Mouse (Mus musculus): ENCODE data around the gene Tnfrsf21. TPM values are rescaled to one million over a fixed set of nuclear protein-coding genes. Genes with fewer than 3 reads are reported as not detected.

Tnfrsf21 gene
- polyA plus RNA-seq, 1 experiment from 2014 or later = 36.9 TPM

- H3K4me1 ChIP-seq (replicated peaks; ENCODE audit: control insufficient read depth, insufficient read depth) = no peaks in the 10 kb centered on the region
- no peaks in the 10 kb centered on the region for H3K27me3 ChIP-seq (ENCODE audit: control insufficient read depth, insufficient read depth, low read length)
- no peak for ATAC-seq (ENCODE audit: low FRiP score, low TSS enrichment)
- no peak overlapping the region for H3K9ac ChIP-seq (ENCODE audit: low read length)
- H3K9me3 ChIP-seq (ENCODE audit: control insufficient read depth, low read length) = no peaks in the 10 kb centered on the region
- 72% methylated on average over 3 of the region's 3 CpGs for WGBS
- H3K4me3 ChIP-seq (ENCODE audit: low read depth, low read length) = no peak overlapping the region
- no peak overlapping the region for H3K27ac ChIP-seq (replicated peaks)
- H3K4me2 ChIP-seq (replicated peaks; ENCODE audit: low read depth) = no peak overlapping the region
- peaks cover 14% of the 10 kb centered on the region for H3K36me3 ChIP-seq (ENCODE audit: control insufficient read depth, insufficient read depth, low read length)
- DNase-seq (ENCODE audit: low spot score) = no peak
- TF ChIP-seq CTCF (IDR thresholded peaks at IDR 0.05; ENCODE audit: low read depth) (no peak), EP300 (optimal IDR thresholded peaks at IDR 0.05) (no peak)
Observed at GRCm38 (mm10) chr17:43040571-43040970, 24.2 kb downstream of the Tnfrsf21 start.

DNA sequence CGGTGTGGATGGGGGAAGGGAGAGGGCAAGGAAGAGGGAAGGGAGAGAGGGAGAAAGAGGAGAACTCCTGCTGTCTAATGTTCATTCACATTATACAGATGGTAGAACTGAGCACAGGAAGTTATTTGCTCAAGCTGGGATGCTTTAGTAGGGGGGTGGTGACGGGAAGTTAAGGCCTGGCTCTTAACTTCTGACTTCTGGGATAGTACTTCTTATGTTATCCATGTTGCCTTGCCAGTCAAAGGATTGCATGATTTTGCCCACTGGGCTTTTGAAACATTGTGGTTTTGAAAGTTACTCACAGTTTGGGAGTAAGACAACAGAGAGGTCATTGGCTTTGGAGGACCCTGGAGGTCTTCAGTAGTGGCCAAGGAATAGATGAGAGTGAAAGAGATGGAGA lies 34.3 kb downstream of the Tnfrsf21 start:
- no peak for ATAC-seq (ENCODE audit: low FRiP score, low TSS enrichment)
- Histone ChIP-seq H3K9ac (ENCODE audit: low read length) (no peak overlapping the region), H3K36me3 (ENCODE audit: control insufficient read depth, insufficient read depth, low read length) (no peaks in the 10 kb centered on the region), H3K9me3 (ENCODE audit: control insufficient read depth, low read length) (no peaks in the 10 kb centered on the region), H3K27ac (replicated peaks) (no peak overlapping the region), H3K4me3 (ENCODE audit: low read depth, low read length) (no peak overlapping the region), H3K27me3 (ENCODE audit: control insufficient read depth, insufficient read depth, low read length) (no peaks in the 10 kb centered on the region), H3K4me2 (replicated peaks; ENCODE audit: low read depth) (no peak overlapping the region), H3K4me1 (replicated peaks; ENCODE audit: control insufficient read depth, insufficient read depth) (no peaks in the 10 kb centered on the region)
- WGBS = 81% methylated on average over 2 of the region's 2 CpGs
- TF ChIP-seq CTCF (IDR thresholded peaks at IDR 0.05; ENCODE audit: low read depth) = no peak
- no peak for TF ChIP-seq EP300 (optimal IDR thresholded peaks at IDR 0.05)
- no peak for DNase-seq (ENCODE audit: low spot score)

DNA sequence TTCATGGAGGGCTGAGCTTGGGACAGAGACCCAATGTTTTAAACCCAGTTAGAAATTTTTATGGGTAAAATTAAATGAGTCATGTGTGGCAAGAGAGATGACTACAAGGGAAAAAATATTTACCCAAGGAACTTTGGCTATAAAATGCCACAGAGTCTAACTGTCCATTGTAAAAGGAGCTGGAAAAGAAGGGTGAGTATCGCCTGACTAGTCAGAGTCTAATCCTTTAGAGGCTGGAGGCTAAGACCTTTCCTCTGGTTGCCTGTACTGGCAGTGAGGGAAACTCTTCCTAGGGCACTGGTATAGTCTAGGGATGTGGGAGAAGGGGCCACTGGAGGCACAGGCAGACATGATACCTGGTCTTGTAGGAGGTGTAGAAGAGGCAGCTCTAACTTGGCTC lies 36.4 kb downstream of the Tnfrsf21 start:
- H3K27me3 ChIP-seq (ENCODE audit: control insufficient read depth, insufficient read depth, low read length) = no peaks in the 10 kb centered on the region
- H3K27ac ChIP-seq (replicated peaks) = no peak overlapping the region
- ATAC-seq (ENCODE audit: low FRiP score, low TSS enrichment) = no peak
- TF ChIP-seq CTCF (IDR thresholded peaks at IDR 0.05; ENCODE audit: low read depth) = no peak
- TF ChIP-seq EP300 (optimal IDR thresholded peaks at IDR 0.05) = no peak
- no peaks in the 10 kb centered on the region for H3K4me1 ChIP-seq (replicated peaks; ENCODE audit: control insufficient read depth, insufficient read depth)
- no peak for DNase-seq (ENCODE audit: low spot score)
- 79% methylated on average over 1 of the region's 1 CpGs for WGBS
- no peaks in the 10 kb centered on the region for H3K9me3 ChIP-seq (ENCODE audit: control insufficient read depth, low read length)
- H3K9ac ChIP-seq (ENCODE audit: low read length) = no peak overlapping the region
- no peak overlapping the region for H3K4me2 ChIP-seq (replicated peaks; ENCODE audit: low read depth)
- H3K4me3 ChIP-seq (ENCODE audit: low read depth, low read length) = no peak overlapping the region
- H3K36me3 ChIP-seq (ENCODE audit: control insufficient read depth, insufficient read depth, low read length) = no peaks in the 10 kb centered on the region

DNA sequence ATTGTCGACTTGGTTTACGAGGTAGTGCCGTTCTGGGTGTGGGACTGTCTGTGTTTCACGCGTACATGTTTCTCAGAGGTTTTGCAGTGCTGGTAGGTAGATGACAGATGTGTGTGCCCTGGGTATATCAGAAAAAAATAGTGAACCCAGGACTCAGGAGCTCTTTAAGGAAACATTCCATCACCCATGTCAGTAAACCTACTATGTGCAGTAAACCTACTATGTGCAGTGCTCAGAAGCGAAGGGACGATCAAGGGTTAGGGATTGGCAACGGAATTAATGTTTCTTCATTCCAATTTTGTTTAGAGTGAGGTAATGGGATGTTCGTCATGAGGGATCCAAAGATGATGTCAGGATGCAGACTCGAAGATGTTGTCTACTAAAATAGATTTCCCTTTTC lies 37.6 kb downstream of the Tnfrsf21 start:
- WGBS = 97% methylated on average over 10 of the region's 10 CpGs
- H3K4me3 ChIP-seq (ENCODE audit: low read depth, low read length) = no peak overlapping the region
- H3K36me3 ChIP-seq (ENCODE audit: control insufficient read depth, insufficient read depth, low read length) = no peaks in the 10 kb centered on the region
- H3K4me2 ChIP-seq (replicated peaks; ENCODE audit: low read depth) = no peak overlapping the region
- ATAC-seq (ENCODE audit: low FRiP score, low TSS enrichment) = no peak
- H3K27ac ChIP-seq (replicated peaks) = no peak overlapping the region
- no peak for DNase-seq (ENCODE audit: low spot score)
- no peak overlapping the region for H3K9ac ChIP-seq (ENCODE audit: low read length)
- no peaks in the 10 kb centered on the region for H3K4me1 ChIP-seq (replicated peaks; ENCODE audit: control insufficient read depth, insufficient read depth)
- H3K9me3 ChIP-seq (ENCODE audit: control insufficient read depth, low read length) = no peaks in the 10 kb centered on the region
- no peaks in the 10 kb centered on the region for H3K27me3 ChIP-seq (ENCODE audit: control insufficient read depth, insufficient read depth, low read length)
- no peak for TF ChIP-seq EP300 (optimal IDR thresholded peaks at IDR 0.05)
- no peak for TF ChIP-seq CTCF (IDR thresholded peaks at IDR 0.05; ENCODE audit: low read depth)

- DNase-seq (ENCODE audit: low spot score) (no peak), ATAC-seq (ENCODE audit: low FRiP score, low TSS enrichment) (no peak)
- H3K36me3 ChIP-seq (ENCODE audit: control insufficient read depth, insufficient read depth, low read length) = no peaks in the 10 kb centered on the region
- 69% methylated on average over 11 of the region's 11 CpGs for WGBS
- H3K9ac ChIP-seq (ENCODE audit: low read length) = no peak overlapping the region
- no peak overlapping the region for H3K27ac ChIP-seq (replicated peaks)
- no peaks in the 10 kb centered on the region for H3K9me3 ChIP-seq (ENCODE audit: control insufficient read depth, low read length)
- H3K4me3 ChIP-seq (ENCODE audit: low read depth, low read length) = no peak overlapping the region
- no peak for TF ChIP-seq EP300 (optimal IDR thresholded peaks at IDR 0.05)
- no peak for TF ChIP-seq CTCF (IDR thresholded peaks at IDR 0.05; ENCODE audit: low read depth)
- H3K27me3 ChIP-seq (ENCODE audit: control insufficient read depth, insufficient read depth, low read length) = no peaks in the 10 kb centered on the region
- no peaks in the 10 kb centered on the region for H3K4me1 ChIP-seq (replicated peaks; ENCODE audit: control insufficient read depth, insufficient read depth)
- H3K4me2 ChIP-seq (replicated peaks; ENCODE audit: low read depth) = no peak overlapping the region
Observed at GRCm38 (mm10) chr17:43058277-43059025, 42.1 kb downstream of the Tnfrsf21 start.

- Histone ChIP-seq H3K4me1 (replicated peaks; ENCODE audit: control insufficient read depth, insufficient read depth) (no peaks in the 10 kb centered on the region), H3K4me2 (replicated peaks; ENCODE audit: low read depth) (no peak overlapping the region), H3K4me3 (ENCODE audit: low read depth, low read length) (no peak overlapping the region), H3K9me3 (ENCODE audit: control insufficient read depth, low read length) (no peaks in the 10 kb centered on the region), H3K36me3 (ENCODE audit: control insufficient read depth, insufficient read depth, low read length) (no peaks in the 10 kb centered on the region), H3K27ac (replicated peaks) (no peak overlapping the region), H3K9ac (ENCODE audit: low read length) (no peak overlapping the region), H3K27me3 (ENCODE audit: control insufficient read depth, insufficient read depth, low read length) (no peaks in the 10 kb centered on the region)
- TF ChIP-seq EP300 (optimal IDR thresholded peaks at IDR 0.05) (no peak), CTCF (IDR thresholded peaks at IDR 0.05; ENCODE audit: low read depth) (no peak)
- DNase-seq (ENCODE audit: low spot score) (no peak), ATAC-seq (ENCODE audit: low FRiP score, low TSS enrichment) (no peak)
- 92% methylated on average over 6 of the region's 6 CpGs for WGBS
Observed at GRCm38 (mm10) chr17:43064705-43065104, 48.4 kb downstream of the Tnfrsf21 start.

All from stomach, postnatal 0 days (tissue).